Mouse (Mus musculus): ENCODE results near the gene Osbpl10.
A peak's percentile ranks its signal among the peaks of the same experiment; 100 is the strongest.

The Osbpl10 gene

GRCm38 (mm10) chr9:115172096-115172495 lies 193.7 kb downstream of the Osbpl10 start:
- no peak for DNase-seq

- DNase-seq, result no peak
Measured at GRCm38 (mm10) chr9:115179154-115179553, 200.8 kb downstream of the Osbpl10 start.

- no peak for DNase-seq
Measured at GRCm38 (mm10) chr9:115179935-115180334, 201.6 kb downstream of the Osbpl10 start.

GRCm38 (mm10) chr9:115186402-115186801 lies 208.0 kb downstream of the Osbpl10 start:
- no peak for DNase-seq

- DNase-seq, result no peak
Measured at GRCm38 (mm10) chr9:115190376-115190942, 212.1 kb downstream of the Osbpl10 start.

GRCm38 (mm10) chr9:115192890-115193289 lies 214.5 kb downstream of the Osbpl10 start:
- DNase-seq, result no peak

GRCm38 (mm10) chr9:115197082-115197481 lies 218.7 kb downstream of the Osbpl10 start:
- peak in 1 of 2 experiments; percentile 18 for DNase-seq

GRCm38 (mm10) chr9:115200166-115200862 lies 221.9 kb downstream of the Osbpl10 start:
- no peak for DNase-seq

GRCm38 (mm10) chr9:115201264-115201663 lies 222.9 kb downstream of the Osbpl10 start:
- DNase-seq, result no peak

GRCm38 (mm10) chr9:115203136-115203535 lies 224.8 kb downstream of the Osbpl10 start:
- DNase-seq, result no peak

- no peak for DNase-seq
Measured at GRCm38 (mm10) chr9:115205491-115205890, 227.1 kb downstream of the Osbpl10 start.

- DNase-seq, result no peak
Measured at GRCm38 (mm10) chr9:115206219-115206618, 227.8 kb downstream of the Osbpl10 start.

- DNase-seq, result no peak
Measured at GRCm38 (mm10) chr9:115209737-115210136, 231.4 kb downstream of the Osbpl10 start.

GRCm38 (mm10) chr9:115210535-115210934 lies 232.2 kb downstream of the Osbpl10 start:
- no peak for DNase-seq

GRCm38 (mm10) chr9:115213755-115214264 lies 235.4 kb downstream of the Osbpl10 start:
- DNase-seq, result no peak

GRCm38 (mm10) chr9:115214572-115215571 lies 236.5 kb downstream of the Osbpl10 start:
- DNase-seq, result no peak

- DNase-seq, result peak in 1 of 2 experiments; percentile 19
Measured at GRCm38 (mm10) chr9:115215830-115216701, 237.7 kb downstream of the Osbpl10 start.

- no peak for DNase-seq
Measured at GRCm38 (mm10) chr9:115217984-115218383, 239.6 kb downstream of the Osbpl10 start.

- DNase-seq, result no peak
Measured at GRCm38 (mm10) chr9:115220466-115220865, 242.1 kb downstream of the Osbpl10 start.

- no peak for DNase-seq
Measured at GRCm38 (mm10) chr9:115221265-115221664, 242.9 kb downstream of the Osbpl10 start.

- DNase-seq, result no peak
Measured at GRCm38 (mm10) chr9:115224744-115225354, 246.5 kb downstream of the Osbpl10 start.

GRCm38 (mm10) chr9:115229145-115229544 lies 250.8 kb downstream of the Osbpl10 start:
- DNase-seq, result no peak

Measured in kidney, adult 8-10 months (tissue).